Mouse (Mus musculus) megakaryocyte progenitor cell, adult 5-6 weeks (primary cell): ENCODE results near the gene Add2. TPM values are rescaled to one million over a fixed set of nuclear protein-coding genes. Genes with fewer than 3 reads are reported as not detected.

Source experiments
- total RNA-seq, 2 experiments: library from RNA; stranded (forward) in 1 of 2; stranded (reverse) in 1 of 2; fragments of 157-497, 149-512 nt in 1 of 2; fragments of 200-1000 nt in 1 of 2; gene quantifications; 2 replicates each; pipeline versions ENCODE4 v1.2.3 to v1.2.4; 2015 to 2017

The Add2 gene
- total RNA-seq, 2 experiments from 2014 or later: 4.6 to 6.7 TPM

Other genes starting within 250 kb of the Add2 start
- gene Nat8f6, start 207.7 kb upstream of the Add2 start, total RNA-seq (2015): not detected in 2 replicates
- not detected in 2 replicates for gene Nat8f6, start 207.7 kb upstream of the Add2 start, total RNA-seq (2017)
- gene Nat8f5, start 207.7 kb upstream of the Add2 start, total RNA-seq (2015): not detected in 2 replicates
- not detected in 2 replicates for gene Nat8f5, start 207.7 kb upstream of the Add2 start, total RNA-seq (2017)
- gene Nat8, start 196.6 kb upstream of the Add2 start, total RNA-seq (2015): not detected in 2 replicates
- not detected in 2 replicates for gene Nat8, start 196.6 kb upstream of the Add2 start, total RNA-seq (2017)
- not detected in 2 replicates for gene Nat8f2, start 159.5 kb upstream of the Add2 start, total RNA-seq (2015)
- gene Nat8f2, start 159.5 kb upstream of the Add2 start, total RNA-seq (2017): not detected in 2 replicates
- 0.05 and 0.27 TPM in 2 replicates for gene Nat8f4, start 123.8 kb upstream of the Add2 start, total RNA-seq (2015)
- gene Nat8f4, start 123.8 kb upstream of the Add2 start, total RNA-seq (2017): 0.62 and 1.8 TPM in 2 replicates
- 25.4 and 26.1 TPM in 2 replicates for gene Tprkb, start 116.8 kb upstream of the Add2 start, total RNA-seq (2015)
- gene Tprkb, start 116.8 kb upstream of the Add2 start, total RNA-seq (2017): 32.1 and 43.8 TPM in 2 replicates
- 4.8 and 5.0 TPM in 2 replicates for gene Nat8f1, start 113.0 kb upstream of the Add2 start, total RNA-seq (2015)
- gene Nat8f1, start 113.0 kb upstream of the Add2 start, total RNA-seq (2017): 2.4 and 5.7 TPM in 2 replicates
- gene Dusp11, start 67.0 kb upstream of the Add2 start, total RNA-seq (2015): 61.4 and 64.5 TPM in 2 replicates
- gene Dusp11, start 67.0 kb upstream of the Add2 start, total RNA-seq (2017): 36.7 and 38.0 TPM in 2 replicates
- not detected in 2 replicates for gene Figla, start 12.5 kb upstream of the Add2 start, total RNA-seq (2015)
- gene Figla, start 12.5 kb upstream of the Add2 start, total RNA-seq (2017): not detected in 2 replicates
- gene Tgfa, start 166.5 kb downstream of the Add2 start, total RNA-seq (2015): 0.52 and 0.71 TPM in 2 replicates
- gene Tgfa, start 166.5 kb downstream of the Add2 start, total RNA-seq (2017): 0.20 TPM in 1 of 2 replicates, not detected in the other